ENCODE assay signal across 9 mouse cellular contexts in the genomic region with DNA sequence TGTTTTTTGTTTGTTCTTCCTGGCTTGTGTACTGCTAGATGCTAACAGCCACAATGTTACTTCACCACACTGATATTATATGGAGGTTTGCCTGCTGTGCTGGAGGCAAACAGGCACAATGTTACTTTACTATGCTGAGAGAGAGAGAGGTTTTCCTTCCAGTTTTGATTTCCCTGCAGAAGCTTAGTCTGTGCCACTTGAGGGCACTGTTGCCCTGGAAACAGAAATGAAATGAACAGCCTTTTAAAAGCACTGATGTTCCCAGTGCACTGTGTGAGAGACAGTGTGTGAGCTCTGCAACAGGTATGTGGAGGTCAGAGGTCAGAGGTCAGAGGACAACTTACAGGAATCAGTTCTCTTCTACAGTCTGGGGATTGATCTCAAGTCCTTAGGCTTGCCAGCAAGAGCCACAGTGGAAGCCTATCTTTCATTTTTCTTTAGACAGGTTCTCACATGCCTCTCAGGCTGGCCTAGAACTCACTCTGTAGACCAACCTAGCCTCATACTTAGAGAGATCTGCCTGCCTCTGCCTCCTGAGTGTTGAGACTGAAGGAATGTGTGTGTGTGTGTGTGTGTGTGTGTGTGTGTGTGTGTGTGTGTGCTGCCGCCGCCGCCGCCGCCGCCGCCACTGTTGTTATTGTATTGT. TPM values are rescaled to one million over a fixed set of nuclear protein-coding genes. Genes with fewer than 3 reads are reported as not detected.
DNase-seq lines count a peak whose midpoint lies in the region; ATAC-seq and TF ChIP-seq lines count a peak whose summit lies in the region.
"Had no signal": no experiment of that assay in that cellular context is flagged by ENCODE, and none has a peak within 500 bp of the region (broad histone marks: within the 10 kb centered on the region; RNA-seq: fewer than 3 reads in every experiment).

No protein-coding gene starts in this region.

- H3K4me1 ChIP-seq in E14TG2a.4 (replicated peaks; ENCODE audit: low read depth, low read length): no peaks in the 10 kb centered on the region
- H3K4me1 ChIP-seq in heart, embryonic 11.5 days (ENCODE audit: control insufficient read depth, insufficient read depth, low read length): no peaks in the 10 kb centered on the region
- H3K4me1 ChIP-seq in liver, postnatal 0 days (ENCODE audit: insufficient read depth): no peaks in the 10 kb centered on the region

- ATAC-seq in common myeloid progenitor, adult 5-6 weeks (replicated peaks; ENCODE audit: low read depth, poor library complexity, severe bottlenecking): peak; percentile 96
- ATAC-seq in heart, embryonic 11.5 days (replicated peaks; ENCODE audit: insufficient number of reproducible peaks, low FRiP score, low TSS enrichment): peak; percentile 35; the same call in 1 of the 2 replicates
- ATAC-seq in liver, postnatal 0 days: peak; percentile 64
- 0 out of 2 replicates have a peak, but pooled peaks have one; percentile 16 for ATAC-seq in neutrophil, adult 5-6 weeks (ENCODE audit: extremely low read depth, insufficient number of reproducible peaks, low FRiP score, poor library complexity, severe bottlenecking)

- peak; percentile 45 for TF ChIP-seq CTCF in E14TG2a.4 (conservative IDR thresholded peaks at IDR 0.05; ENCODE audit: low read length)
- TF ChIP-seq CTCF in liver, postnatal 0 days (IDR thresholded peaks at IDR 0.05; ENCODE audit: low read depth): peak; percentile 83

- DNase-seq in WW6 (ENCODE audit: low read depth, low spot score): peak; percentile 24
- DNase-seq in kidney, postnatal 14 days: peak; percentile 59
- peak; percentile 51 for DNase-seq in liver, postnatal 0 days
- DNase-seq in ovary, postnatal 10 days (ENCODE audit: low spot score): no peak

- no peak overlapping the region for H3K4me2 ChIP-seq in heart, embryonic 11.5 days
- no peak overlapping the region for H3K4me2 ChIP-seq in liver, postnatal 0 days (ENCODE audit: low read depth, low read length)

- no peaks in the 10 kb centered on the region for H3K9me3 ChIP-seq in E14TG2a.4 (ENCODE audit: low read length)
- no peaks in the 10 kb centered on the region for H3K9me3 ChIP-seq in heart, embryonic 11.5 days (replicated peaks; ENCODE audit: control insufficient read depth, low read length)
- no peaks in the 10 kb centered on the region for H3K9me3 ChIP-seq in liver, postnatal 0 days (ENCODE audit: low read length)

- H3K9ac ChIP-seq in heart, embryonic 11.5 days (ENCODE audit: low read depth, low read length): no peak overlapping the region
- no peak overlapping the region for H3K9ac ChIP-seq in liver, postnatal 0 days (replicated peaks)

- no peak overlapping the region for H3K27ac ChIP-seq in heart, embryonic 11.5 days (ENCODE audit: low read depth, low read length)
- no peak overlapping the region for H3K27ac ChIP-seq in liver, postnatal 0 days (ENCODE audit: low read depth)

- no peak for TF ChIP-seq EP300 in liver, postnatal 0 days (IDR thresholded peaks at IDR 0.05; ENCODE audit: low read depth)

- H3K36me3 ChIP-seq in E14TG2a.4 (ENCODE audit: insufficient read depth, low read length): no peaks in the 10 kb centered on the region
- H3K36me3 ChIP-seq in heart, embryonic 11.5 days (ENCODE audit: control insufficient read depth, insufficient read depth, low read length): no peaks in the 10 kb centered on the region
- no peaks in the 10 kb centered on the region for H3K36me3 ChIP-seq in liver, postnatal 0 days (replicated peaks; ENCODE audit: insufficient read depth, low read length)

- no peak overlapping the region for H3K4me3 ChIP-seq in E14TG2a.4 (replicated peaks; ENCODE audit: low read length)
- H3K4me3 ChIP-seq in heart, embryonic 11.5 days (ENCODE audit: low read depth, low read length): no peak overlapping the region
- H3K4me3 ChIP-seq in liver, postnatal 0 days (ENCODE audit: low read depth, low read length): no peak overlapping the region

- 97% methylated on average over 7 of the region's 7 CpGs for WGBS in heart, embryonic 11.5 days (ENCODE audit: insufficient replicate concordance)
- WGBS in liver, postnatal 0 days (ENCODE audit: insufficient replicate concordance): 96% methylated on average over 7 of the region's 7 CpGs

- H3K27me3 ChIP-seq in E14TG2a.4 (ENCODE audit: insufficient read depth, low read length): no peaks in the 10 kb centered on the region
- no peaks in the 10 kb centered on the region for H3K27me3 ChIP-seq in heart, embryonic 11.5 days (ENCODE audit: control insufficient read depth, insufficient read depth, low read length)
- H3K27me3 ChIP-seq in liver, postnatal 0 days (ENCODE audit: insufficient read depth, low read length): no peaks in the 10 kb centered on the region

RNA-seq across cellular contexts. Expression of a gene that starts 9.4 kb away (rescaled TPM):
- 1.4 TPM in 1 of 2 replicates, not detected in the other for total RNA-seq in common myeloid progenitor, adult 5-6 weeks (2017)
- 3.7 and 3.8 TPM in 2 replicates for polyA plus RNA-seq in heart, embryonic 11.5 days (2014; fragmentation: Nextera tagmentation; extraction: Ambion mirVana)
- polyA plus RNA-seq in liver, postnatal 0 days (2015; fragmentation: Nextera tagmentation; extraction: Ambion mirVana): 0.59 and 0.67 TPM in 2 replicates
- not detected in 2 replicates for total RNA-seq in neutrophil, adult 5-6 weeks (2017)

RNA-seq across cellular contexts. Expression of a gene that starts 17.1 kb away (rescaled TPM):
- 0.41 TPM in 1 of 2 replicates, not detected in the other for total RNA-seq in common myeloid progenitor, adult 5-6 weeks (2017)
- 1.0 and 1.1 TPM in 2 replicates for polyA plus RNA-seq in heart, embryonic 11.5 days (2014; fragmentation: Nextera tagmentation; extraction: Ambion mirVana)
- 0.11 TPM in 1 of 2 replicates, not detected in the other for polyA plus RNA-seq in liver, postnatal 0 days (2015; fragmentation: Nextera tagmentation; extraction: Ambion mirVana)
- 0.74 and 1.2 TPM in 2 replicates for total RNA-seq in neutrophil, adult 5-6 weeks (2017)

RNA-seq across cellular contexts. Expression of a gene that starts 57.5 kb away (rescaled TPM):
- not detected in 2 replicates for total RNA-seq in common myeloid progenitor, adult 5-6 weeks (2017)
- polyA plus RNA-seq in heart, embryonic 11.5 days (2014; fragmentation: Nextera tagmentation; extraction: Ambion mirVana): 0.17 TPM in 1 of 2 replicates, not detected in the other
- polyA plus RNA-seq in liver, postnatal 0 days (2015; fragmentation: Nextera tagmentation; extraction: Ambion mirVana): not detected in 2 replicates
- not detected in 2 replicates for total RNA-seq in neutrophil, adult 5-6 weeks (2017)
- polyA plus RNA-seq: liver, embryonic 16.5 days had no signal

Comparison
In these comparisons a context has a peak if more than half of its experiments do, and no peak if none do; other contexts are left out.
1. ATAC-seq: peak in every context shown above with its lines; median percentile 96 in common myeloid progenitor, adult 5-6 weeks; 64 in liver, postnatal 0 days; 35 in heart, embryonic 11.5 days; 16 in neutrophil, adult 5-6 weeks.